Mouse (Mus musculus): ENCODE measurements around the gene Pilra.

Pilra gene

DNA sequence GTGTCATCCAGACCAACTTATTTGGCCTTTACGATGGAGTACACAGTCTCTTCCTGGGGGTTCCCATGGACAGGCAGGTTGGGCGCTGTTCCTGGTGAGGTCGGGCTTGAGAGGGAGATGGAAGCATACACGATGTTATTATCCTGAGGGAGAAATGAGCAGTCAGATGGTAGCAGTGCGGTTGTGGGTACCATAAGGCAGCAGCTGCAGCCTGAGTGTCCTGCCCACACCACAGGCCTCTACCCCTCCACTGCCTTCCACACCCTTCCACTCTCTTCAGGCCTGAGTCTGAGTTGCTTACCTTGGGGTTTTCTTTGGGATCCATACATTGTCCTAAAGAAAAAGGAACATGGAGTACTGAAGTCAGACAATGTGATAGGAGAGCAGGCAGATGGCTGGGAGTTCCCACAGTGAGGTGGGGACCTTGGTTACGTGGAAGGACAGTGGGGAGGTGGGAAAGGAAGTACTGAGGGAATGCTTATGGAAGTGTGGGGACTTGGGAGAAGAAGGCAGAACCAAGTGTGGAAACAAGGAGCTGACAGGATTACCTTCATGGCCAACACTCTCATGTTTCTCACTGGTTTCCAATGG is 12.5 kb downstream of the Pilra start:
- DNase-seq (ENCODE audit: low spot score in 2 of 2), result no peak

DNA sequence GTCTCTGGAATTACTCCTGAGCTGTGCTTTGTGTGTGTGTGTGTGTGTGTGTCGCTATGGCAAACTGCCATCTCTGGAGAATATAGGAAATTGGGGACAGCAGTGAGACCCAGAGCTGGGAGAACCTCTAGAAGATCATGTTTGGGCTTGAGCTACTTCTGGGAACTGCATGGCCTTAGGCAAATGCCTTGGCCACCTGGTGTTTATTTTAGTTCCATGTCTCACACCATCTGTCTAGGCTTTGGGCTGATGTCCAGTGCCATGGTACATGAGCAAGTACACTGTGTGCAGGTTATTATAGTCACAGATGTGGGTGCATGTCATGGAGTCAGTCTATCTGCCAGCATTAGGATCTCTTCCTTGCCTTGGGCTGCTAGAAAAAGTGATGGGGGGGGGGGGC is 13.5 kb downstream of the Pilra start:
- DNase-seq (ENCODE audit: low spot score in 2 of 2), result no peak

- DNase-seq (ENCODE audit: low spot score in 2 of 2), result no peak
Measured at GRCm38 (mm10) chr5:137822126-137822525, 14.0 kb downstream of the Pilra start.

DNA sequence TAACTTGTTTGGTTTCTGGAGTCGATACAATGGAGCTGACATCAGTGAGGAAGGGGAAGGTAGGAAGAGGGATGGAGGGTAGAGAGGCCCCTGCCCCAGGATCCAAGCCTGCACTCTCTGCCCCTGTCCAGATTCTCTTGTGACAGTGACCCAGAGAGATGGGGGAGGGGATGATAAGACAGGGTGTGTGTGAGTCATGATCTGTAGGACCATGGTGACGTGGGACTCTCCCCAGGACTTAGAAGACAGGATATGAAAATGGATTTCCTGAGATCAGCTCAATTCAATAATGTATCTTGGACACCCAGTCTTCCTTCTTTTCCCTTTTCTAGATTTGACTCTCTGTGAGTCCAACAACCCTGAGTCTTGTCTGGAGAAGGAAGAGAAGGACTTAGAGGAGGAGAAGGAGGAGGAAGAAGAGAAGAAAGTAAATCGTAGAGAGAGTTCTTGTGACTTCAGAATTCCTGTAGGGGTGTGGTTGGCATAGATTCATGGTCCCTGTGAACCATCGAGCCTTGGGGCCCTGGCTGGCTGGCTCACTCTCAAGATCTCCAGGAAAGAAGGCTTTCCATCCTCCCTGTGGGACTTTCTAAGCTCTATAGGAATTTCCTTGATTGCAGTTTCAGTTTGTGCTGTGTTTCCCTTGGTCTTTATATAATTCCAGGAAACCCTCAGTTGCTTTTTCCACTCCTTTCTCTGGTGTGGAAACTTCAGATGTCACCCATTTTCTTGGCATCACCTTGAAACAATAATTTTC is 18.4 kb downstream of the Pilra start:
- no peak for DNase-seq (ENCODE audit: low spot score in 2 of 2)

GRCm38 (mm10) chr5:137808316-137808715 is 27.8 kb downstream of the Pilra start:
- DNase-seq (ENCODE audit: low spot score in 2 of 2), result no peak

GRCm38 (mm10) chr5:137806158-137806557 is 29.9 kb downstream of the Pilra start:
- no peak for DNase-seq (ENCODE audit: low spot score in 2 of 2)

GRCm38 (mm10) chr5:137800917-137801316 is 35.2 kb downstream of the Pilra start:
- DNase-seq (ENCODE audit: low spot score in 2 of 2), result no peak

- no peak for DNase-seq (ENCODE audit: low spot score in 2 of 2)
Measured at GRCm38 (mm10) chr5:137796606-137797005, 39.5 kb downstream of the Pilra start.

DNA sequence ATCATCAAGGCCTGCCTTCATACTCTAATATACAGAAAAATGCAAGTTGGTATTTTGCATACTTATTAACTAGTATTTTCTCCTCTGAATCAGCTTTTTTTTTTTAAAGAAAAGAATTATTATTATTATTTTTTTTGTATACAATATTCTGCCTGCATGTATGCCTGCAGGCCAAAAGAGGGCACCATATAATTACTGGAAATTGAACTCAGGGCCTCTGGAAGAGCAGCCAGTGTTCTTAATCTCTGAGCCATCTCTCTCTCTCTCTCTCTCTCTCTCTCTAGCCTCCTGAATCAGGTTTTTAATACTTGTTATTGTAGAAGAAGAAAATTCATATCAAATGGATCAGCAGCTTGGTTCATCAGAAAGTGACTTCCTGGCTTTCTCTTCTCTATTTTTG is 44.5 kb downstream of the Pilra start:
- DNase-seq (ENCODE audit: low spot score in 2 of 2), result no peak

DNA sequence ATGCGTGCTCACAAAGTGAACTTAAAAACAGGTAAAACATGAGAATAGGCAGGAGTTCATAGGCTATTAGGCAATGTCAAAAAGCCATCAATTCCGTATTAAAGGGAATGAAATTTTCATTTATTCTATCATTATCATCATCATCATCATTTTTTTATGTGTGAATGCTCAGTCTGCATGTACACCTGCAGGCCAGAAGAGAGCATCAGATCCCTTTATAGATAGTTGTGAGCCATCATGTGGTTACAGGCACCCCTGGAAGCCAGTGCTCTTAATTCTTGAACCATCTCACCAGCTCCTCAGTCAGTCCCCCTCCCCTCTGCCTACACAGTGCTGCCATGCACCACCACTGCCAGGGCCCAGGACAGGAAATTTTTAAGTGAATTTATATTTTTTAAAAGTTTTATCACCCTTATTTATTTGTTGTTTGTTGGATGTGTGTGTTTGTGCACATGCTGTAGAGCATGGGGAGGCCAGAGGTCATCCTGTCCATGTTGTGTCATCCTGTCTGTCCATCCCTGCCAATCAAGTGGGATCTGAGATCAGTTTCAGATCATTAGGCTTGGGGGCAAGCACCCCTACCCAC is 47.0 kb downstream of the Pilra start:
- DNase-seq (ENCODE audit: low spot score in 2 of 2), result no peak

GRCm38 (mm10) chr5:137788171-137788570 is 47.9 kb downstream of the Pilra start:
- peak; percentile 59 to 72 for DNase-seq (ENCODE audit: low spot score in 2 of 2)

- peak; percentile 96 to 98 for DNase-seq (ENCODE audit: low spot score in 2 of 2)
Measured at GRCm38 (mm10) chr5:137787151-137787928, 48.7 kb downstream of the Pilra start, which contains the start of the genes Mepce and Zcwpw1. Gene Mepce (minus strand): TSS chr5:137787655. Gene Zcwpw1 (plus strand): TSS chr5:137787798.

DNA sequence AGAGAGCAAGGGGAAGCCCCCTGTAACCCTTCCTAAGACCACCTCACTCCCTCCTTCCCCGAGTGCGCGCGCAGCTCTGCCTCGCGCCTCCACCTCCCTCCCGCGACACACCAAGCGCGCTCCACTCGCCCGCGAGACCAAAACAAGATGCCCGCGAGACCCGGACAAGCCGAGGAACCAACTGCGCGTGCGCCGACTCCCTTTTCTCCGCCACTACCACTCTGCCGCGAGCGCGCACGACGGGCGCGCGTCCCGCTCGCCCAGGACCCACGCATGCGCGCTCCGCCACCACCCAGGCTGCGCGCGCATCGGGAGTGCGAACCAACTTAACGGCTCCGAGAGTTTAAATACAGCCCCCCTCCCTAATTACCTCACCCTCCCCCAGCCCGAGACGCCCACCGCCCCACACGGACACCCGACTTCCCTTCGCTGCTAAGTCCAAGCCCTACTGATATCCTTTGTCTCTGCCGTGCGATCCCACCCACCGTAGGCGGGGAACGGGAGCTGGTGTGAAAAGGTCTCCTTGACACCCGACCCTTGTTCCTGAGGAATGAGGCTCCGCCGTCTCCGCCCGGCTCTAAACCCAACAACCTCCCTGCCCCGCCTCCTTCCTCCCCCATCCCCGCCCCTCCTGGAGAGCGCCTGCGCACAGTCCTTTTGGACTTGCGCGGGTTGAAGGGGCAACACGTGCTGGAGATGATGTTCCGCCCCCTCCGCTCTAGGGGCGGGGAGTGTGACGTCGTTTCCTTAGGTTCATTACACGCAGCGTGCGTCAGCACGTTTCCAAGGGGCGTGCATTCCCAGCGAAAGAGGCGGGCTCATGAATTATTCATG is 49.8 kb downstream of the Pilra start:
- peak; percentile 100 for DNase-seq (ENCODE audit: low spot score in 2 of 2)

GRCm38 (mm10) chr5:137785164-137786031 is 50.7 kb downstream of the Pilra start:
- DNase-seq (ENCODE audit: low spot score in 2 of 2), result peak; percentile 58 to 69

GRCm38 (mm10) chr5:137784546-137784945 is 51.5 kb downstream of the Pilra start:
- DNase-seq (ENCODE audit: low spot score in 2 of 2), result peak in 1 of 2 experiments; percentile 36

- DNase-seq (ENCODE audit: low spot score in 2 of 2), result no peak
Measured at GRCm38 (mm10) chr5:137783901-137784540, 52.1 kb downstream of the Pilra start.

DNA sequence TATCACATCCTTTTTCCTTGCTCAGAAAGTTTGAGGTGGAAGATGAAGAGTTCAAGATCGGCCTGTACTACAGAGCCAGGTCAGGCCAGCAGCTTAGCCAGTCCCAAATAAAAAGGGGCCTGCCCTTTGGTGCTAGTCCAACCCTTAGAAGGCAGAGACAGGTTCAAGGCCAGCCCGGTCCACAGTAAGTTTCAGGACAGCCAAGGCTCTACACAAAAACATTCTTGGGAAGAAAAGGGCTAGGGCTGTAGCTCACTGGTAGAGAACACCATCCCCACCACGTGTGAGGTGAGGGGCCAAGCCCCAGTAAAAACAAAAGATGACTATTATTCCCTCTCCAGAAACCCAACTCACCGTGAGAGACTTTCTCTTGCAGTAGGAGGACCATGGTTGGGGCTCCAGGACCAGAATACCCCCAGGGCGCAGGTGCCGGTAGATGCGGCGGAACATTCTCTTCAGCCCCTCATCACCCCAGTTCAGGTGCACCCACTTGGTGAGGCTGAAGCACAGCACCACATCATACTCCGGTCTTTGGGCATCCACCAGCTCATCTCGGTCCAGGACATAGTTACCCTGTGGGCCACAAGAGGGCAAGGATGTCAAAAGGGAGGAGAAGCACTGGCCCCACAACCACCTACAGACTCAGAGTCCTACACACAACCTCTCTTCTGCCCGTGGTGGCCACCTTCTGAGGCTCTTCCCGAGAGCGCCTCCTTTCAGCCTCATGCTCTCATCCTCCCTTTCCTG is 53.1 kb downstream of the Pilra start:
- no peak for DNase-seq (ENCODE audit: low spot score in 2 of 2)

- DNase-seq (ENCODE audit: low spot score in 2 of 2), result no peak
Measured at GRCm38 (mm10) chr5:137781661-137782060, 54.4 kb downstream of the Pilra start.
